Mouse (Mus musculus): ENCODE results near the gene Pgbd1.

DNA sequence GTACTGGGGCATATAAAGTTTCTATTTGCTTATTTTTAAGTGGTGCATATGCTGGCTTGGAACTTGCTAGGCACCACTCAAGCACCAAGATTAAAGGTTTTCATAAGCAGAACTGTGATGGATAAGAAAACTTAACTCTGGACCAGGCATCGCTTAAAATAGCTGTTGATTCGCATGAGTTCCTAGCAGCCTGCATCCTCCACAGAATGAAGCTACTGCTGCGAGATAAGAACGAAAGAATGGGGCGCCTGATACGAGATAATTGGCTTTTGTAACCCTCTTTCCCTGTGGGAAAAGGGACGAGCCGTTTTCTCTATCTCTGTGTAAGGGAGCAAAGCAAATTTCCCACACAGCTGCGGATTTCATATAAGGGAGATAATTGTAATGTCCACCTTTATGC, 28.2 kb upstream of the Pgbd1 start:
- no peak for TF ChIP-seq CTCF (IDR thresholded peaks at IDR 0.05; ENCODE audit: low read depth)
- no peak for TF ChIP-seq EP300 (IDR thresholded peaks at IDR 0.05; ENCODE audit: low read depth)
